Mouse (Mus musculus): ENCODE results near the gene Ltb4r2.

Ltb4r2 gene

GRCm38 (mm10) chr14:55737086-55737687, 24.0 kb upstream of the Ltb4r2 start:
- no peak for DNase-seq (ENCODE audit: low spot score in 2 of 2)

- peak in 1 of 2 experiments; percentile 88 for DNase-seq (ENCODE audit: low spot score in 2 of 2)
Observed at GRCm38 (mm10) chr14:55743711-55744110, 17.5 kb upstream of the Ltb4r2 start.

GRCm38 (mm10) chr14:55745180-55745860, 15.9 kb upstream of the Ltb4r2 start, which contains the start of the genes Dhrs1 and Nop9:
Gene Dhrs1 (minus strand): TSS chr14:55745690.
Gene Nop9 (plus strand): TSS chr14:55745693.
- peak; percentile 55 to 81 for DNase-seq (ENCODE audit: low spot score in 2 of 2)

- DNase-seq (ENCODE audit: low spot score in 2 of 2), result no peak
Observed at GRCm38 (mm10) chr14:55745861-55746237, 15.4 kb upstream of the Ltb4r2 start.

GRCm38 (mm10) chr14:55747051-55747847, 14.0 kb upstream of the Ltb4r2 start:
- DNase-seq (ENCODE audit: low spot score in 2 of 2), result no peak

- no peak for DNase-seq (ENCODE audit: low spot score in 2 of 2)
Observed at GRCm38 (mm10) chr14:55757566-55757965, 3.7 kb upstream of the Ltb4r2 start.

- DNase-seq (ENCODE audit: low spot score in 2 of 2), result no peak
Observed at GRCm38 (mm10) chr14:55758363-55758784, 2.9 kb upstream of the Ltb4r2 start, which contains the start of gene Cideb. Gene Cideb (minus strand): TSS chr14:55758458.

GRCm38 (mm10) chr14:55760156-55760555, 1.1 kb upstream of the Ltb4r2 start:
- peak in 1 of 2 experiments; percentile 86 for DNase-seq (ENCODE audit: low spot score in 2 of 2)

- no peak for DNase-seq (ENCODE audit: low spot score in 2 of 2)
Observed at GRCm38 (mm10) chr14:55762001-55762821, 983 bp downstream of the Ltb4r2 start.

GRCm38 (mm10) chr14:55763166-55763565, 1.9 kb downstream of the Ltb4r2 start:
- no peak for DNase-seq (ENCODE audit: low spot score in 2 of 2)

GRCm38 (mm10) chr14:55765696-55766095, 4.5 kb downstream of the Ltb4r2 start, which contains the start of gene Ltb4r1:
Gene Ltb4r1 (plus strand): TSS chr14:55765962.
- DNase-seq (ENCODE audit: low spot score in 2 of 2), result no peak

- no peak for DNase-seq (ENCODE audit: low spot score in 2 of 2)
Observed at GRCm38 (mm10) chr14:55767519-55768414, 6.5 kb downstream of the Ltb4r2 start.

- DNase-seq (ENCODE audit: low spot score in 2 of 2), result no peak
Observed at GRCm38 (mm10) chr14:55768555-55768954, 7.3 kb downstream of the Ltb4r2 start.

GRCm38 (mm10) chr14:55769087-55769703, 8.0 kb downstream of the Ltb4r2 start:
- no peak for DNase-seq (ENCODE audit: low spot score in 2 of 2)

- DNase-seq (ENCODE audit: low spot score in 2 of 2), result no peak
Observed at GRCm38 (mm10) chr14:55776711-55777110, 15.5 kb downstream of the Ltb4r2 start.

- DNase-seq (ENCODE audit: low spot score in 2 of 2), result no peak
Observed at GRCm38 (mm10) chr14:55777176-55777575, 15.9 kb downstream of the Ltb4r2 start.

- peak in 1 of 2 experiments; percentile 1 for DNase-seq (ENCODE audit: low spot score in 2 of 2)
Observed at GRCm38 (mm10) chr14:55777806-55778205, 16.6 kb downstream of the Ltb4r2 start.

- DNase-seq (ENCODE audit: low spot score in 2 of 2), result peak in 1 of 2 experiments; percentile 1
Observed at GRCm38 (mm10) chr14:55778686-55779085, 17.5 kb downstream of the Ltb4r2 start.

GRCm38 (mm10) chr14:55779656-55780055, 18.4 kb downstream of the Ltb4r2 start:
- no peak for DNase-seq (ENCODE audit: low spot score in 2 of 2)

GRCm38 (mm10) chr14:55780736-55781135, 19.5 kb downstream of the Ltb4r2 start:
- DNase-seq (ENCODE audit: low spot score in 2 of 2), result no peak

Measured in left cerebral cortex, adult 9 months (tissue).